Mouse (Mus musculus): ENCODE data around the gene Ankrd33b.

- TF ChIP-seq ZKSCAN1 (IDR thresholded peaks at IDR 0.05; ENCODE audit: borderline replicate concordance, low read depth, low read length), result no peak
- TF ChIP-seq POLR2A (IDR thresholded peaks at IDR 0.05; ENCODE audit: low read depth, low read length), result no peak
- TF ChIP-seq CTCF (conservative IDR thresholded peaks at IDR 0.05 in 1 of 2, IDR thresholded peaks at IDR 0.05 in 1 of 2; ENCODE audit: low read depth in 2 of 2, low read length in 2 of 2), result no peak
Measured at GRCm38 (mm10) chr15:31343602-31344001, 23.9 kb downstream of the Ankrd33b start.
